Mouse (Mus musculus): ENCODE results near the gene Aldh1l1. TPM values are rescaled to one million over a fixed set of nuclear protein-coding genes. Genes with fewer than 3 reads are reported as not detected.
A peak's percentile ranks its signal among the peaks of the same experiment; 100 is the strongest.

Aldh1l1 gene
- polyA plus RNA-seq, 1 experiment from 2014 or later = 1.1 TPM

DNA sequence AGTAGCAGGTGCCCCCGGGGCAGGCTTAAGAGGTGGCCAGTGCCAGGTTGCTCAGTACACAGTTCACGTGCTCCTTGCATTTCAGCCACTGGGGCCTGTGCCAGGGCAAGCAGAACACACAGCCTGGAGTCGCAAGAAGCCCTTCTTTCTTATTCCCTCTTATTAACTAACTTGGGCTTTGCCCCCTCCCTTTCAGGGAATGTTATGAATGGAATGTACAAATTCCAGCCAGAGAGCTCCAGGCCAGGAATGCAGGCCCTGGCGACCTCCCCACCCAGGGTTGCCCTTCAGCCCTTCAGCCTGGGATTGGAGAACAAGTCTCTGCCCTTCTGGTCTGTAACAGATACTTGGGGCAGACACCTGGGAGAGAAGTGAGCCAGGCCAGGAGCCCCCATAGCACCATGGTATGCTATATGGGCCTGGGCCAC, 22.0 kb downstream of the Aldh1l1 start:
- Histone ChIP-seq H3K4me3 (no peak overlapping the region), H3K4me2 (peak overlapping the region; percentile 29), H3K9me3 (no peaks in the 10 kb centered on the region), H3K9ac (peak overlapping the region; percentile 21; the same call in 1 of the 2 replicates), H3K27ac (replicated peaks) (peak overlapping the region; percentile 91), H3K36me3 (no peaks in the 10 kb centered on the region), H3K4me1 (peaks cover 44% of the 10 kb centered on the region), H3K27me3 (replicated peaks) (no peaks in the 10 kb centered on the region)
- peak; percentile 26; the same call in 1 of the 2 replicates for ATAC-seq (ENCODE audit: extremely low read depth, insufficient number of reproducible peaks, low FRiP score, low TSS enrichment)
- 24% methylated on average over 4 of the region's 4 CpGs for whole genome bisulfite sequencing

GRCm38 (mm10) chr6:90509085-90509484, 22.9 kb downstream of the Aldh1l1 start:
- no peaks in the 10 kb centered on the region for H3K27me3 ChIP-seq (replicated peaks)
- ATAC-seq (ENCODE audit: extremely low read depth, insufficient number of reproducible peaks, low FRiP score, low TSS enrichment) = no peak
- H3K9me3 ChIP-seq = no peaks in the 10 kb centered on the region
- 28% methylated on average over 6 of the region's 6 CpGs for WGBS
- H3K4me1 ChIP-seq = peaks cover 44% of the 10 kb centered on the region
- no peaks in the 10 kb centered on the region for H3K36me3 ChIP-seq
- H3K4me3 ChIP-seq = no peak overlapping the region
- H3K9ac ChIP-seq = no peak overlapping the region
- peak overlapping the region; percentile 91 for H3K27ac ChIP-seq (replicated peaks)
- H3K4me2 ChIP-seq = no peak overlapping the region

GRCm38 (mm10) chr6:90512416-90512815, 26.2 kb downstream of the Aldh1l1 start:
- Histone ChIP-seq H3K4me1 (peaks cover 29% of the 10 kb centered on the region), H3K4me3 (no peak overlapping the region), H3K9ac (no peak overlapping the region), H3K27me3 (replicated peaks) (no peaks in the 10 kb centered on the region), H3K9me3 (no peaks in the 10 kb centered on the region), H3K36me3 (no peaks in the 10 kb centered on the region), H3K4me2 (no peak overlapping the region), H3K27ac (replicated peaks) (no peak overlapping the region)
- ATAC-seq (ENCODE audit: extremely low read depth, insufficient number of reproducible peaks, low FRiP score, low TSS enrichment) = no peak
- WGBS = 80% methylated on average over 5 of the region's 5 CpGs

DNA sequence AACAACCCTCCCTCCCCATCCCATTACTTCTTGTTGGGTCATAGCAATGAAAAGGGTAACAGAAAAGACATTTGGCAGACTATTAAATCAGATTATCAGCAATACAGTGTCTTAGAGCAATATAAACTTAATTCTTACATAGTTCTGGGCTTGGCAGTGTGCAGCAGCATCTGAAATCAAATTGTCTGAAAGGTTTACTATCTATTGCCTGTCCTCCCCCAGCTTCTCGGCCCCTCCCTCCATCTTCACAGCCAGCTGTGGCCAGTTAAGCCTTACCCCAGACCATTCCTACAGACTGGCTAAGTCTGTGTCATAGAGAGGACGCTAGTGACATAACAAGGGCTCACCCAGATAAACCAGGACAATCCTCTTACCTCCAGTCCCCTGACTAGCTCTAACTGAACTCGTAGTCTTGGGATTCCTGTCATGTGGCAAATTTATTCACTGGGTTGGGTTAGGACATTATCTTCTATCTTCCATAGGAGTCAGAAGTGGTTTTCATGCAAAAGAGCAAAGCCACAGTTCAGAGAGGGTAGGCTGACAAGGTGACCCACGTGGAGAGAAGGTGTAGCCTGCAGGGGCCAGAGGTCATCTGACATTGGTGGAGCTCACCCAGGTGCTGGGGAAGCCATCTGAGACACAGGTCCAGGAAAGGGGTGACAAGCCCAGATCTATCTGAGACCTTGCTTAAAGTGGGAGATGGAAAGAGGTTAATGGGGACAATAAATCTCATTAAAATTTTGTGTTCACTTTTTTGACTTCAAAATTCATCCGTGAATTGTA, 27.0 kb downstream of the Aldh1l1 start:
- Histone ChIP-seq H3K4me1 (peaks cover 21% of the 10 kb centered on the region), H3K9me3 (no peaks in the 10 kb centered on the region), H3K4me3 (no peak overlapping the region), H3K4me2 (no peak overlapping the region), H3K9ac (no peak overlapping the region), H3K27me3 (replicated peaks) (no peaks in the 10 kb centered on the region), H3K27ac (replicated peaks) (no peak overlapping the region), H3K36me3 (no peaks in the 10 kb centered on the region)
- WGBS = 68% methylated on average over 5 of the region's 5 CpGs
- no peak for ATAC-seq (ENCODE audit: extremely low read depth, insufficient number of reproducible peaks, low FRiP score, low TSS enrichment)

- no peak for ATAC-seq (ENCODE audit: extremely low read depth, insufficient number of reproducible peaks, low FRiP score, low TSS enrichment)
- H3K27ac ChIP-seq (replicated peaks) = no peak overlapping the region
- peaks cover 10% of the 10 kb centered on the region for H3K4me1 ChIP-seq
- 0 out of 2 replicates have a peak overlapping the region, but pooled peaks have one; percentile 14 for H3K9ac ChIP-seq
- no peaks in the 10 kb centered on the region for H3K9me3 ChIP-seq
- H3K27me3 ChIP-seq (replicated peaks) = no peaks in the 10 kb centered on the region
- H3K4me3 ChIP-seq = no peak overlapping the region
- no peaks in the 10 kb centered on the region for H3K36me3 ChIP-seq
- H3K4me2 ChIP-seq = no peak overlapping the region
Observed at GRCm38 (mm10) chr6:90514369-90514768, 28.1 kb downstream of the Aldh1l1 start.

GRCm38 (mm10) chr6:90514883-90515405, 28.7 kb downstream of the Aldh1l1 start:
- H3K27me3 ChIP-seq (replicated peaks) = no peaks in the 10 kb centered on the region
- 28% methylated on average over 4 of the region's 4 CpGs for WGBS
- peak overlapping the region; percentile 14; the same call in 1 of the 2 replicates for H3K9ac ChIP-seq
- no peak overlapping the region for H3K4me2 ChIP-seq
- no peak overlapping the region for H3K27ac ChIP-seq (replicated peaks)
- no peak overlapping the region for H3K4me3 ChIP-seq
- H3K36me3 ChIP-seq = no peaks in the 10 kb centered on the region
- ATAC-seq (ENCODE audit: extremely low read depth, insufficient number of reproducible peaks, low FRiP score, low TSS enrichment) = 0 out of 2 replicates have a peak, but pooled peaks have one; percentile 14
- peaks cover 6% of the 10 kb centered on the region; the same call in 1 of the 2 replicates for H3K4me1 ChIP-seq
- H3K9me3 ChIP-seq = no peaks in the 10 kb centered on the region

- peaks cover 4% of the 10 kb centered on the region; the same call in 1 of the 2 replicates for H3K27me3 ChIP-seq (replicated peaks)
- no peaks in the 10 kb centered on the region for H3K36me3 ChIP-seq
- ATAC-seq (ENCODE audit: extremely low read depth, insufficient number of reproducible peaks, low FRiP score, low TSS enrichment) = no peak
- no peak overlapping the region for H3K4me3 ChIP-seq
- no peak overlapping the region for H3K27ac ChIP-seq (replicated peaks)
- peaks cover 6% of the 10 kb centered on the region; the same call in 1 of the 2 replicates for H3K4me1 ChIP-seq
- H3K4me2 ChIP-seq = no peak overlapping the region
- H3K9ac ChIP-seq = no peak overlapping the region
- no peaks in the 10 kb centered on the region for H3K9me3 ChIP-seq
- WGBS = 34% methylated on average over 3 of the region's 3 CpGs
Observed at GRCm38 (mm10) chr6:90518892-90519291, 32.7 kb downstream of the Aldh1l1 start.

DNA sequence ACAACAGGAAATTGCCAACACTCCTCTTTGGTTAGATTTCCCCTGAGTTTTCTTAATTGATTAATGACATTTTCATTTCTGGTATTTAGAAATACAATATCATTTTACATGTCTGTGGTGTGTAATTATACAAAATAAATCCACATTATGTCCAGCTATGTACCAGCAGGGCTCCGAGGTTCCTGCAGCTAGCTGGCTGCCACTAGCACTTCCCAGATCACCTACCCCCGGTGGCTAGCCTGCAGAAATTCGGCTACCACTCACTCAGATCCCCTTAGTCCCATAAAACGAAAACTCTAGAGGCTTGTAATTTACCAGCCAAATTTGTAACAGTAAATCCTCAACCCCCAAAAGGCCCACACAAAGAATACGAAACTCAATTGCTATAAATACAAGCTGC, 33.1 kb downstream of the Aldh1l1 start:
- Histone ChIP-seq H3K27ac (replicated peaks) (no peak overlapping the region), H3K27me3 (replicated peaks) (peaks cover 4% of the 10 kb centered on the region; the same call in 1 of the 2 replicates), H3K4me1 (peaks cover 6% of the 10 kb centered on the region; the same call in 1 of the 2 replicates), H3K9ac (no peak overlapping the region), H3K4me2 (no peak overlapping the region), H3K9me3 (no peaks in the 10 kb centered on the region), H3K4me3 (no peak overlapping the region), H3K36me3 (no peaks in the 10 kb centered on the region)
- 49% methylated on average over 5 of the region's 5 CpGs for WGBS
- no peak for ATAC-seq (ENCODE audit: extremely low read depth, insufficient number of reproducible peaks, low FRiP score, low TSS enrichment)

- Histone ChIP-seq H3K9ac (no peak overlapping the region), H3K4me3 (no peak overlapping the region), H3K36me3 (no peaks in the 10 kb centered on the region), H3K27ac (replicated peaks) (no peak overlapping the region), H3K4me2 (no peak overlapping the region), H3K27me3 (replicated peaks) (peaks cover 4% of the 10 kb centered on the region; the same call in 1 of the 2 replicates), H3K9me3 (no peaks in the 10 kb centered on the region), H3K4me1 (no peaks in the 10 kb centered on the region)
- ATAC-seq (ENCODE audit: extremely low read depth, insufficient number of reproducible peaks, low FRiP score, low TSS enrichment) = no peak
- WGBS = 57% methylated on average over 3 of the region's 3 CpGs
Observed at GRCm38 (mm10) chr6:90526406-90526805, 40.2 kb downstream of the Aldh1l1 start.

- Histone ChIP-seq H3K27ac (replicated peaks) (no peak overlapping the region), H3K9me3 (no peaks in the 10 kb centered on the region), H3K4me1 (no peaks in the 10 kb centered on the region), H3K4me2 (no peak overlapping the region), H3K27me3 (replicated peaks) (no peaks in the 10 kb centered on the region), H3K9ac (no peak overlapping the region), H3K4me3 (no peak overlapping the region), H3K36me3 (no peaks in the 10 kb centered on the region)
- ATAC-seq (ENCODE audit: extremely low read depth, insufficient number of reproducible peaks, low FRiP score, low TSS enrichment) = no peak
- 58% methylated on average over 2 of the region's 2 CpGs for WGBS
Observed at GRCm38 (mm10) chr6:90529461-90530046, 43.3 kb downstream of the Aldh1l1 start.

- Histone ChIP-seq H3K4me1 (no peaks in the 10 kb centered on the region), H3K27me3 (replicated peaks) (peaks cover 12% of the 10 kb centered on the region), H3K27ac (replicated peaks) (no peak overlapping the region), H3K36me3 (no peaks in the 10 kb centered on the region), H3K9ac (no peak overlapping the region), H3K4me3 (no peak overlapping the region), H3K4me2 (no peak overlapping the region), H3K9me3 (no peaks in the 10 kb centered on the region)
- 87% methylated on average over 6 of the region's 7 CpGs for WGBS
- no peak for ATAC-seq (ENCODE audit: extremely low read depth, insufficient number of reproducible peaks, low FRiP score, low TSS enrichment)
Observed at GRCm38 (mm10) chr6:90532575-90533190, 46.5 kb downstream of the Aldh1l1 start.

Measured in heart, embryonic 13.5 days (tissue).